Mouse (Mus musculus) megakaryocyte, embryonic 14.5 days (primary cell): ENCODE measurements at regions not wholly inside any gene's neighbourhood (a gene's known extent, or its start where the extent isn't known, plus 50 kb on each side); places are given as distances from the start of the nearest gene placed in this dataset.

Experiments used
- FLI1 ChIP-seq: IDR thresholded peaks from 2 replicates; pipeline ENCODE4 v1.6.1; 2012; ENCODE audit warnings: low read length, inconsistent platforms, mixed read lengths
- GATA1 ChIP-seq: IDR thresholded peaks from 3 replicates; pipeline ENCODE4 v1.6.1; 2012; ENCODE audit warnings: mixed read lengths, low read length, inconsistent platforms, borderline replicate concordance

DNA sequence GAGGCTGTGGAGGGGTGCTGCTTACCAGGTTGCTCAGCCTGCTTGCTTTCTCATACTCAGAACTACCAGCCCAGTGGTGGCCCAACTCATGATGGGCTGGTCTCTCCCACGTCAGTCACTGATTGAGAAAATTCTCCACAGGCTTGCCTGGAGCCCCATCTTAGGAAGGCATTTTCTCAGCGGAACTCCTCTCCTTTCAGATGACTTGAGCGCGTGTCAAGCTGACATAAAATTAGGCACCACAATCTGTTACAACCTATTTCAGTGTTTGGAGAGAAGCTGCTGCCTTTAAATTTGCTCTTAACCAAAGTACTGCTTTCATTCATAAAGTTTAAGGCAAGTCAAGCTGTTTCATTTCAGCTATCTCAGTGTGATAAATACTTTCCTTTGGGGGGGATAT lies 269.6 kb downstream of the Ipmk start:
- TF ChIP-seq FLI1 (no peak), GATA1 (no peak)
